Mouse (Mus musculus) naive thymus-derived CD4-positive, alpha-beta T cell, adult 2 months (primary cell): ENCODE measurements around the gene Fgd6.

Experiments used
- DNase-seq: peaks from one replicate; pipeline ENCODE4 v3.0.0-alpha.2; 2011; ENCODE audit warnings: low read depth

Fgd6 gene

DNA sequence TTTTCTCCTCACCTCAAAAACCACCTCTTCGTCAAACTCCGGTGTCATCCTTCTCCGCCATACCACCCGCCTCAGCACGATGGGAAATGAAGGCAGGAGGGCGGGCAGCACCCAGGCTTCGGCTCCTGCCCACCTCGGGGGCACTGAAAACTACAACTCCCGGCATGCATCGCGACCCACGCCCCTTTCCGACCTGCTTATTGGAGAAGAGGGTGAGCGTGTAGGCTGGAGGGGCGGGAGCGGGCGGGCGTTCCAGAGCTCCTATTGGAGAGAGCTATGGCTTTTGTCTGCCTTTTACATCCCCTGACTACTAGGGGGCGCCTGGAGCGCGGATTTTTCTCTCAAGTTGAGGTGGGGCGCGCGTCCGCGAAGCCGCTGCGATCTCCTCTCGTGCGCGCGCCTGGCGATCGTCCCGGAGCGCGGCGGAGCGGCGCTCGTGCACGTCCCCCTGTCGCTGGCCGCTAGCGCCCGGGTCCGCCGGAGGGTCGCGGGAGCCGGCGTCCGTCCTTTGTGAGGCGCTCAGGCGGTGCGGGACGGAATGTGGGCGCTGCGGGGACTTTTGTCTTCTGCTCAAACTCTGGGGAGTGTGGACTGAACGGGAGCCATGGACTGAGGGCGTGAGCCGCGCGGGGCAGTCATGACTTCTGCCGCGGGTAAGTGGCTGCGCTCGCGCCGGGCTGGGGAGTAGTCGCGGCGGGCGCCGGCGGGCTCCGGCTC is at the start of gene Fgd6, which contains the start of gene Vezt:
Gene Fgd6, plus strand, starts transcription at position 344 of the 717 bp plus-strand sequence.
Gene Vezt, minus strand, starts transcription at position 160 of the 717 bp plus-strand sequence.
- DNase-seq = peak; percentile 99

- no peak for DNase-seq
These were observed 41.7 kb upstream of the Fgd6 start for GRCm38 (mm10) chr10:93994136-93994535.

GRCm38 (mm10) chr10:93995100-93995499 is 40.7 kb upstream of the Fgd6 start:
- no peak for DNase-seq

GRCm38 (mm10) chr10:93999357-93999756 is 36.4 kb upstream of the Fgd6 start:
- no peak for DNase-seq

GRCm38 (mm10) chr10:94000223-94000622 is 35.6 kb upstream of the Fgd6 start:
- no peak for DNase-seq

DNA sequence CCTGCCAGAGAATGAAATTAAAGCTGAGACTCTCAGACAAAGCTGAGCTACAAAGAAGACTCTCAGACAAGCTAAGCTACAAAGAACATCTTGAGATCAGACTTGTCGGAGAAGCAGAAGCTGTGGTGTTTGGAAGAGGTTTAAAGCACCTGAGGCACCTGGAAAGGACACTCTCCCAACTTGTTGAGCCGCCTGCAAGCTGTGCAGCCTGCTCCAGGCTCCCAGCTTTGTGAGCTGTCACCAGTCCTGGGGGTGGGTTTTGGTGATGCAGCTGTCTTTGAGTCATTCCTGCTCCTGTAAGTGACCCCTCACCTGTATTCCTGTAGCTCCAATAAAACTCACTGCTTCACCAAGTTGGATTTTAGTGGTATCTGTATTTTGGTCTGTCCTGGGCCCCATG is 27.4 kb upstream of the Fgd6 start:
- no peak for DNase-seq

DNA sequence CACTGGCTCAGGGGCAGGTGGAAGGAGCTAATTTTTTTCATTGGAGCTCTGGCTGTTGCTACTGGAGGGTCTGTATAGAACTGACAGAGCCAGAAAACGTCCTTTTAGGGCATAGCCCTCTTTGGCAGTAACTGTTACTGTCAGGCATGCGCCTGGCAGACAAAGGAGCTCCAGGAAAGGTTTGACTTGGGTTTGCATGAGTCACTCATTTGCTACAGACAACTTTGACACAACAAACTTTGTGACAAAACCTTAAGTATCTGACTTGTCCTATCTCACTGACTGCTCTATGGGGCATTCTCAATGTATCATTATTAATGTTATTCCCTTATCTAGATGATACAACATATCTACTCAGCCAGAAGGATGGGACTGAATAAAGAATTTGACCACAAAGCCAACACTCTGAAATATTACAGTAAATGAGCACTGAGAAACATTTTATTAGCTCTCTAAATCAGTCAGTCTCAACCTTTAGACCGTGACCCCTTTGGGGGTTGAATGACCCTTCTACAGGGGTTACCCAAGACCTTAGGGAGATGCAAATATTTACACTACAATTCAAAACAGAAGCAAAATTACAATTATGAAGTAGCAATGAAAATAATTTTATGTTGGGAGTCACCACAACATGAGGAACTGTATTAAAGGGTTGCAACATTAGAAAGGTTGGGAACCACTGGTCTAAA is 25.7 kb upstream of the Fgd6 start:
- DNase-seq = no peak

GRCm38 (mm10) chr10:94011024-94011423 is 24.8 kb upstream of the Fgd6 start:
- DNase-seq = no peak

DNA sequence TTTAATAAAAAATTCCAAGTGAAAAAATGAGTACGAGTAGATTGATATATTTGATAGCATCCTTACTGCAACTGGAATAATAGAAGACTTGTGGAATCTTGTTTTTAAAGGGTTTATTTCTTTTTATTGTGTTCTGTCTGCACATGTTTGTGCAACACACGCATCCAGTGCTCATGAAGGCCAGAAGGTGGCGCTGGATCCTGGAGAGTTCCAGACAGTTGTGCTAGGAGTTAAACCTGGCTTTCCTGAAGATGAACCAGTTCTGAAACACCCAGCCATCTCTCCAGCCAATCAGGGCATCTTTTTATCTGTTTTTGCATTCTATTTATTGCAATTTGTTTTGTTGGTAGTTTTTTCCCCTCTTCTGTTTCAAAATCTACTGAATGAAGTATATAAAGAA is 22.6 kb upstream of the Fgd6 start:
- peak; percentile 65 for DNase-seq

- no peak for DNase-seq
These were observed 21.6 kb upstream of the Fgd6 start for GRCm38 (mm10) chr10:94014200-94014599.

GRCm38 (mm10) chr10:94017455-94017854 is 18.3 kb upstream of the Fgd6 start:
- no peak for DNase-seq

DNA sequence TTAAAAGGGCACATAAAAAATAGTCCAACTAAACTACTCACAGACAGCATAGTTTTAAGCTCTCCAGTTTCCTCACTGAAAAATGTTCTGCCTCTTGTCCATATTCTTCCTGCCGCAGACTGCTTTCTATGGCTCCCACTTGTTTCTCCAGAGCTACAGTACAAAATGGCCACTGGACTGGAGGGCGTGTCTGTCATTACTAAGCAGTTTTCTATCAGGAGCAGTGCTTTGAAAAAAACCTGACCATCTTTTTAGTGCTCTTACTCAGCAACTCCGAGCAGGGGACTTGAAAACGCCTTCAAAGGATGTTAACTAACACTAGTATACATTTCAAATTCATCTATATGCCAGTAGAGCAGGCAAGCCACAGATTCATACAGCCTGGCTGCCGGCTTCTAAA is 15.2 kb upstream of the Fgd6 start:
- no peak for DNase-seq

DNA sequence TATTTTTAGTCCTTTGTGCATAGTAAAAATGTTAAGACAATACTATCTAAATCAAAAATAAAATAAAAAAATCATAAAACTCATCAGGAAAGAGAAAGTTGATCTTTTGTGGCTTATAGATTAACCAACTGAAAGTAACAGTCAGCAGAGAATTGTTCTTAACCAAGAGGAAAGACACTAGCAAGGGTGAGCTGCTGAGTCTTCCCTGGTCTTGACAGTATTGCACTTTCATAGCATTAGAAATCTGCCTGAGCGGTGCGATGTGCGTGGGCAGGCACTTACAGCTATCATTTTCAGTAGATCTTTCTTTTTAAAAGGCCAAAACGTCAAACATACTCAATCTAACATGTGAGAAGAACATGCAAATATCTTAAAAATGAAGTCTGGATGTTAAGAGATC is 14.7 kb upstream of the Fgd6 start:
- no peak for DNase-seq

DNA sequence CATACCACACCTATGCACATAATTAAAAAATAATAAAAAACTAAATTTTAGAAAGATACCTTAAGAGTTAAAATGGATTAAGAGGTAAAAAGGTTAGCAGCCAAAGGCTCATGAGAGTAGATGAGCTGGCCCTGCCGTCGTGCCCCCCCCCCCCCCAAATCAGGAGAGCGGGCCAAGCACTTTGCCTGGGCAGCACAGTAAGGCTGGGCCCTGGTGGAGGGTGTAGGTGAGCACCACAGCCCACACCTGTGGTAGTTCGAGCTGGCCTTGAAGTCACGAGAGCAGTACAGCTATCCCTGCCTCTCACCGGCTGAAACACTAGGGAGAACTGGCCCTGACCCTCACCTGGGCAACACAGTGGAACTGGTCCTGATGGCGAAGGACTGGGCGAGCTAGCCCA is 10.7 kb upstream of the Fgd6 start:
- no peak for DNase-seq

DNA sequence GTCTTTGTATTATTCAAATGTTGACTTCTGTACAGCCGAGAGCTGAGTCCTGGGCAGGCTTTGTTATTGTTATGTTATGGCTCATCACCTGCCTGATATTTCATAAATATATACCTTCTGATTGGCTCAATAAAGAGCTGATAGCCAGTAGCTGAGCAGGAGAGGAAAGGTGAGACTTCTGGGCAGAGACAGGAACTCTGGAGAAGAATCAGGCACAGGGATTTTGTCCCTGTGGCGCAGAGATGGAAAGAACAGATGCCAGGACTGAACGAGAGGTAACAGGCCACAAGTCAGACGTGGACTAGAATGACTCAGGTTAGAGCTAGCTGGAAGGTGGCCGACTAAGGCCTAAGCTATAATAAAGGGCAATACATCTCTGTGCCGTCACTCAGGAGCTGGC is 7.3 kb upstream of the Fgd6 start:
- no peak for DNase-seq

GRCm38 (mm10) chr10:94031164-94031563 is 4.6 kb upstream of the Fgd6 start:
- no peak for DNase-seq

GRCm38 (mm10) chr10:94034876-94035657 is 734 bp upstream of the Fgd6 start:
- DNase-seq = no peak

GRCm38 (mm10) chr10:94036375-94036758 is 566 bp downstream of the Fgd6 start:
- DNase-seq = no peak

- DNase-seq = peak; percentile 53
These were observed 1.4 kb downstream of the Fgd6 start for GRCm38 (mm10) chr10:94037196-94037595.

- DNase-seq = peak; percentile 19
These were observed 1.8 kb downstream of the Fgd6 start for GRCm38 (mm10) chr10:94037596-94037995.

GRCm38 (mm10) chr10:94038366-94039260 is 2.8 kb downstream of the Fgd6 start:
- no peak for DNase-seq

GRCm38 (mm10) chr10:94043908-94044307 is 8.1 kb downstream of the Fgd6 start:
- no peak for DNase-seq
